Mouse (Mus musculus): Measurements from ENCODE around the gene Myo10. TPM values are rescaled to one million over a fixed set of nuclear protein-coding genes. Genes with fewer than 3 reads are reported as not detected.

Gene Myo10
- polyA plus RNA-seq, 1 experiment, result 32.8 TPM

DNA sequence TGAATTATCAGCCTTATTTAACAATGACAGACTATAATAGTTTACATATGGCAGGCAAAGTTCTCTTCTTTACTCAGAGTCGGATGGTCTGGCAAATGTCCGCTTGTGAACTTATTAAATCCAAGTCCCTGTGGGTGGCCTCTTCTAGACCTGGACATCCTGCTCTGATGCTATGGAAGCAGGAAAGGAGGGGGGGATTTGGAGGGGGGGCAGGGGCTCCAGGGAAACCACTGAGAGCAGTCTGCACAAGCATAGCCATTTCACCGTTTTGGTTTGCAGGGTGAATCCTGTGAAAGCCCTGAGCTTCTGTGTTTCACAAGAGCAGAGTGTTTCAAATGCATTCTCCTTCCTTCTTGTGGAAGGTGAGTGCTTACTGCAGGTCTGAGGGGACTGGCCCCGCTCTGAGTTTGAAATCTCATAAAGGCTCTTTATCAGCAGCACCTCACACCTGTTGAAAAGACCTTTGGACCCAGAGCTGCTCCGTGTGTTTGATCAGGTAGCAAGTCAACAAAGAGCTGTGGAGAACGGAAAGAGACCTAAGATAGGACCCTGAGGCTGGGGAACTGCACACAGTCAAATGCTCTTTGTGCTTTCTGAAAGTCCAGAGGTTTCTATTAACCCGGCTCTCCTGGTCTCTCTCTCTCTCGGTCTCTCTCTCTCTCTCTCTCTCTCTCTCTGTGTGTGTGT lies 40.7 kb downstream of the Myo10 start:
- no peak overlapping the region for H3K4me3 ChIP-seq (ENCODE audit: insufficient read depth, low read length)
- no peak overlapping the region for H3K27ac ChIP-seq (ENCODE audit: insufficient read depth, low read length)
- TF ChIP-seq CTCF (IDR thresholded peaks at IDR 0.05; ENCODE audit: extremely low read depth, insufficient read depth, low read length) (no peak), POLR2A (IDR thresholded peaks at IDR 0.05; ENCODE audit: extremely low read depth, insufficient read depth, low read length) (no peak)
- no peaks in the 10 kb centered on the region for H3K4me1 ChIP-seq (ENCODE audit: control insufficient read depth, insufficient read depth, low read length)

DNA sequence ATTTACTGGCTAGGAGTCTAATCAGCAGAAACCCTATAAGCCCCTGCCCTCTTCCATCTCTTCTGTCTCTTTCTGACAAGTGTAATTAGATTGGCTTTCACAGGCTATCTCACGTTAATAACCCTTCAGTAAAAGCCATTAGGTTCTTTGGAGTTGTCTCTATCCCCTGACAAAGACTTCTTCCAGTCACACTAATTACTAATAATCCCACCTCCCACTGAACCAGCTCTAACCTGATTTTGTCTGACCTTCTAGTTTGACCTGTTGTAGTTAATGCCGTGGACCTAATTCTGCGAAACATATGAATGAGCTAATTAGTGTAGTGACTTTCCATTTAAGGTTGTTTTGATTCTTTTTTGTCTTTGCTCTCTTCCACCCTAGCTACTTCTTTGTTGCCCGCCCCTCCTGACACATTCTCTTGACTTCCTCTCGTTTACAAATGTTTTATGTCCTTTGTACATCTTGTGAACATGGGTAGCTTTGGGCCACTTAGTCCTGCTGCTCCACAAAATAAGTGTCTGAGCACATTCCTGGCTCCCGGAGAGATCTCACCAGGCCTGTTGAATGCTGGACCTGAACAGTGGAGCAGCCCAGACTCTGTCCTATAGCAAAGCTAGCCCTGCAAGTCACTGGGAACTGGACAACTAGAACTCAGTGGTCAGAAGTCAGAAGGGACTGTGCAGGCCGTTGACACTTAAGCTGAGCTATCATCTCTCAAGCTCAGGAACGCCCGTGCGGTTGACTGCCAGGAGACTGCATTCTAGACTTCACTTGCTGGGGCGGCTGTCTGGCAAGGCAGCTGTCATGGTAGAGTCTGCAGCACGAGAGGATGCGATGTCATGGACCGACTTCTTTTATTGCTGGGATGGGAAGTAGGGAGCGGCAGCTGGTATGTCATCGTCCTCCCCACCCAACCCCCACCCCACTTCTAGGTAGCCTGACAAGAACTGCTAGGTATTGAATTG lies 47.2 kb downstream of the Myo10 start:
- Histone ChIP-seq H3K27ac (ENCODE audit: insufficient read depth, low read length) (no peak overlapping the region), H3K4me1 (ENCODE audit: control insufficient read depth, insufficient read depth, low read length) (no peaks in the 10 kb centered on the region), H3K4me3 (ENCODE audit: insufficient read depth, low read length) (no peak overlapping the region)
- no peak for TF ChIP-seq POLR2A (IDR thresholded peaks at IDR 0.05; ENCODE audit: extremely low read depth, insufficient read depth, low read length)
- no peak for TF ChIP-seq CTCF (IDR thresholded peaks at IDR 0.05; ENCODE audit: extremely low read depth, insufficient read depth, low read length)

DNA sequence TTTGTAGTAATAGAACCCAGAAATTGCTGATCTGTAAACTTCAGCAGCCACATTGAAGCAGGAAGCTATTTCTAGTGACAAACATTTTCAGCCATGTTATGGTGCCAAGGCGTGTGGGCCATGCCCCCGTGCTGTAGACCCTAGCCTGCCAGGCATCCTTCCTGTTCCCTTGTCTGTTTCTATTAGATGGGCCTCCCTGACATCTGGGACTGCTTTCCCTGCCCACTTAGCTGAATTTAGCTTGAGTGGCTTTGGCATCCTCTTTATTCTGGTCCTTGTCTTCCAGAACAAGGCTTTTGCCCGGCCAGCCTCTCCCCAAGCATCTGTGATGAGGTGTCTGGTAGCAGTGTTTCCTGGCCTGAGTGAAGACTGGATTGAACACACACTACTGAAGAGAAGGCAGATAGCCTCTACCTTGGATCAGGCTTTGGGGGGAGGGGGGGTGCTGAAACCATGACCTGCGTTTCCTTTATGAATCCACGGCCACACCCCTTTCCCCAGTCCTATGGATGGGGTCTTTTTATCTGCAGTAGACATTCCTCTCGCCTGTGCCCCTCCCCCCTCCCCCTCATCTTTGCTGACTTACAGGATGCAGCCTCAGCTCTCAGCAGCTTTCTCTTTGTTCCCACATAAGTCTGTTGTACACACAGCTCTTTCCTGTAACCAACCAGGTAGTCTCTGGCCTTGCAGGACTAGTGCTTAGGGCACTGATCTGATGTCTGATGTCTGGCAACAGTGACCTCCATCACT lies 51.1 kb downstream of the Myo10 start:
- no peak overlapping the region for H3K27ac ChIP-seq (ENCODE audit: insufficient read depth, low read length)
- no peak overlapping the region for H3K4me3 ChIP-seq (ENCODE audit: insufficient read depth, low read length)
- H3K4me1 ChIP-seq (ENCODE audit: control insufficient read depth, insufficient read depth, low read length), result no peaks in the 10 kb centered on the region
- TF ChIP-seq CTCF (IDR thresholded peaks at IDR 0.05; ENCODE audit: extremely low read depth, insufficient read depth, low read length), result no peak

DNA sequence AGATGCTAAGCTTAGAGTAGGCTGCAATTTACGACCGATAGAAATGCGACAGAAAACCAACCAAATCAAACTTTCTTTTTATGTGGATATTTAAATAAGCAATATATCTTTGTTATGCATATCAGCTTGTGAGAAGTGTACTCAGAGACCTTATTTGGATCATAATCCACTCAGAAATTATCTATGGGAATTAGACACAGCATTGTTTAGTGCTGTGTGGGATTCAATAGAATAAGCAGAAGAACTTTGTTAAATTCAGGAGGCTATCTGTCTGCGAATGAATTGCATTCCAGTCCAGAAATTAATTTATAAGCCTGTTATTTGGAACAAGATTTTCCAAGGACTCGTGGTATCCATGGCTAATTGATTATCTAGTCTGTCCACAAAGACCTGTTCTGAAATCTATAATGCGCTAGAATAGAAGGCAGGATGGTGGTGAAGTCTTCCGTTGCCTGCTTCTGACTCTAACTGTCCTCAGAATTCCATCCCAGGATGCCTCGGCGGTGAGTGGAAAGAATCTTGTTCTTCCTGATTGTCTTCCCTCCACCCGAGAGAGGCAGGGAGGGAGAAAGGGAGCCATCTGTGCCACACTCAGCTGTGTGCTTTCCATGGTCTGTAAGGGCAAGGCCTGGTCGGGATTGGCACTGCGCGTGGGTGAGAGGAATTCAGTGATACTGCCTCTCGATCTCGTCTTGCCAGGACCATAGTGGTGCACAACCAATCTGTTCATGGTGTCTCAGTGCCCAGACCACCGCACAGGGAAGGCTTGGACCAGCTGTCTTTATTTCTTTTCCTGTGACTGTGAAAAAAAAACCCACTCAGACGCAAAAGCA lies 52.0 kb downstream of the Myo10 start:
- no peak for TF ChIP-seq CTCF (IDR thresholded peaks at IDR 0.05; ENCODE audit: extremely low read depth, insufficient read depth, low read length)
- no peak for TF ChIP-seq POLR2A (IDR thresholded peaks at IDR 0.05; ENCODE audit: extremely low read depth, insufficient read depth, low read length)
- Histone ChIP-seq H3K4me1 (ENCODE audit: control insufficient read depth, insufficient read depth, low read length) (no peaks in the 10 kb centered on the region), H3K27ac (ENCODE audit: insufficient read depth, low read length) (no peak overlapping the region)

DNA sequence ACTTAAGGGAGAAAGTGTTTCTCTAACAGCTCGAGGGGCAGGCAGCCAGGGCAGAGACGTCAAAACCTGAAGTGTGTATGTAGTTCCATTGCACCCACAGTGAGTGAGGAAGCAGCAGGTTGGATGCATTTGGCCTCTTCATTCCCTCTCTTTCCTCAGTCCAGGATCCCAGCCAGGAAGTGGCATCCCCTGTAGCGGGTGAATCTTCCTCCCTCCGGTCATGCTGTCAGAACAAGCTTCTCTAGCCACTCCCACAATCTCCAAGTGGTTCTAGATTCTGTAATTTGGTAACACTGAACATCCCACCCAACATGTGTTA lies 52.6 kb downstream of the Myo10 start:
- TF ChIP-seq POLR2A (IDR thresholded peaks at IDR 0.05; ENCODE audit: extremely low read depth, insufficient read depth, low read length) (no peak), CTCF (IDR thresholded peaks at IDR 0.05; ENCODE audit: extremely low read depth, insufficient read depth, low read length) (no peak)
- Histone ChIP-seq H3K4me3 (ENCODE audit: insufficient read depth, low read length) (no peak overlapping the region), H3K4me1 (ENCODE audit: control insufficient read depth, insufficient read depth, low read length) (no peaks in the 10 kb centered on the region), H3K27ac (ENCODE audit: insufficient read depth, low read length) (no peak overlapping the region)

More for the DNA sequence above, 52.0 kb downstream of the Myo10 start:
- H3K4me3 ChIP-seq (ENCODE audit: insufficient read depth, low read length), result no peak overlapping the region

DNA sequence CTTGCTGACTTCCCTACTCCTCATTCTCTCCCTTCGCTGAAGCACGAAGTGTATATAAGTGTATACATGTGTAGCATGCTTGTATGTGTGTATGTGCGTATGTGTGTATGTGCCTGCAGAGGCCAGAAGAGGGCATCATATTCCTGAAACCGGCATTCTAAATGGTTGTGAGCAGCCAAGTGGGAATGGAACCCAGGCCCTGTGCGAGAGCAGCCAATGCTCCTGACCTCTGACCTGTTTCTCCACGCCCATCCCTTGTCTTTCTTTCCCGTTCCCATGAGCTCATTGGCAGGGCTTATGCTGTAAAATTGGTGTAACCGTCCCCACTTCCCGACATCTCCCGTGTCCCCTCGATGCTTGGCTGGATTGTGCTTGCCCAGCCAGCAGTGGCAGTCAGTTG lies 53.0 kb downstream of the Myo10 start:
- no peak overlapping the region for H3K4me3 ChIP-seq (ENCODE audit: insufficient read depth, low read length)
- H3K27ac ChIP-seq (ENCODE audit: insufficient read depth, low read length), result no peak overlapping the region
- H3K4me1 ChIP-seq (ENCODE audit: control insufficient read depth, insufficient read depth, low read length), result no peaks in the 10 kb centered on the region
- TF ChIP-seq CTCF (IDR thresholded peaks at IDR 0.05; ENCODE audit: extremely low read depth, insufficient read depth, low read length), result no peak
- no peak for TF ChIP-seq POLR2A (IDR thresholded peaks at IDR 0.05; ENCODE audit: extremely low read depth, insufficient read depth, low read length)

DNA sequence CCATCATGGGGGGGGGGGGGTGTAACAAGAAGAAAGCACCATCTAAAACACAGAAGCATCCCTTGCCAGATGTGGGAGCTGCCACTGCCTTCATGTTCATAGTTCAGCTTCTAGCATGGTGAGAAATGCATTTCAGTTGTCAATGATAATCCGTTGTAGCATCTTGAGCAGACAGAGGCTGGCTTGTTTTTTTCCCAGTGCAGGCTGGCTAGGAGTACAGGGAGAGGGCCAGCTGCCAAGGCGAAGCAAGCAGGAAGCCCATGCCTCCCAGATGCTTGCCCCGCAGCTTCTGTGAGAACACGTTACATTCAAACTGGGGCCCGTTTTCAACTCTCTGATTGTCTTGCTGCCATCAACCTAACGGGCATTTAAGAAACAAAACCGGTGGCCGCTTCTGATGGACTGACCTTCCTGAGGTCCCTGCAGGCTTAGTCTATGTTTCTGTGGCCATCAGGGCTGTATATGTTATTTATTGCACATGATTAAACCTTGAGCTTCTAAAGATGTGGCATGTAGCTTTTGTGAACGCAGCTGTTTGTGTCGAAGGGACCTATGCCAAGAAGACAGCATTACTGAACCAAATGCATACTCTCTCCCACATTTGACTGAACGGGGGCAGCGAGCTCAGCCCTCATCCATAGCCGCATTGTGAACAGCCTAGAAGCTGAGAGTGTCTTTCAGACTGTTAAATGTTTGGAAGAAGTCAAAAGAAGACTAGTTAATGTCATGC lies 53.9 kb downstream of the Myo10 start:
- Histone ChIP-seq H3K27ac (ENCODE audit: insufficient read depth, low read length) (no peak overlapping the region), H3K4me1 (ENCODE audit: control insufficient read depth, insufficient read depth, low read length) (no peaks in the 10 kb centered on the region), H3K4me3 (ENCODE audit: insufficient read depth, low read length) (no peak overlapping the region)
- no peak for TF ChIP-seq POLR2A (IDR thresholded peaks at IDR 0.05; ENCODE audit: extremely low read depth, insufficient read depth, low read length)
- no peak for TF ChIP-seq CTCF (IDR thresholded peaks at IDR 0.05; ENCODE audit: extremely low read depth, insufficient read depth, low read length)

DNA sequence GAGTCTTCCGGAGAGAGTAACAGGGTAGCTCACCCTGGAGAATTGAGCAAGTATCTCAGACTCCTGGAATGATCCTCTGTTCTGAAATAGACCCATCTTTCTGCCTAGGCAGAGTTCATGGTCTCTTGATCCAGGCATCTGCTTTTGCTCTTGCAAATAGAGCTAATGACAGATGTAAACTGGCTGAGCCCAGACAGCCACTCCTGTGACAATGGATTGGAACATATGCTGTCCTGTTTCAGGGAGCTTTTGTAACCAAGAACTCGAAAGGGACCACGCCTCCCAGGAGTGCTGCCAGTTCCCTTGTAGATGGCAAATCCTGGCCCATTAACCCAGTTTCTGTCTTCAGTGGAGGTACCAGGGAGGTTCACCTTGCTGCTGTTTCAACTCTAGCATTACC lies 56.8 kb downstream of the Myo10 start:
- no peaks in the 10 kb centered on the region for H3K4me1 ChIP-seq (ENCODE audit: control insufficient read depth, insufficient read depth, low read length)
- no peak overlapping the region for H3K27ac ChIP-seq (ENCODE audit: insufficient read depth, low read length)
- TF ChIP-seq POLR2A (IDR thresholded peaks at IDR 0.05; ENCODE audit: extremely low read depth, insufficient read depth, low read length), result no peak
- no peak for TF ChIP-seq CTCF (IDR thresholded peaks at IDR 0.05; ENCODE audit: extremely low read depth, insufficient read depth, low read length)
- H3K4me3 ChIP-seq (ENCODE audit: insufficient read depth, low read length), result no peak overlapping the region

All from cortical plate, adult 2 months (tissue).